Comparison of ENCODE assay signal across 8 mouse cellular contexts in genomic region chrX:6778250-6778637, GRCm38 (mm10). TPM values are rescaled to one million over a fixed set of nuclear protein-coding genes. Genes with fewer than 3 reads are reported as not detected.
DNase-seq lines count a peak whose midpoint lies in the region; ATAC-seq and TF ChIP-seq lines count a peak whose summit lies in the region.

No protein-coding gene starts in this region.

- WGBS in forebrain, embryonic 11.5 days, result 26% methylated on average over 19 of the region's 24 CpGs
- 0% methylated on average over 24 of the region's 24 CpGs for WGBS in kidney, adult 2 months
- 18% methylated on average over 20 of the region's 24 CpGs for WGBS in lung, embryonic 16.5 days
- 15% methylated on average over 21 of the region's 24 CpGs for WGBS in stomach, embryonic 16.5 days

- peak overlapping the region; percentile 64 for H3K4me3 ChIP-seq in gastrocnemius, adult 2 months
- peak overlapping the region; percentile 21 for H3K4me3 ChIP-seq in forebrain, embryonic 11.5 days (ENCODE audit: low read depth, low read length)
- peak overlapping the region; percentile 16; the same call in 1 of the 2 replicates for H3K4me3 ChIP-seq in kidney, adult 2 months (ENCODE audit: insufficient read depth, low read depth, low read length)
- peak overlapping the region; percentile 44 for H3K4me3 ChIP-seq in lung, embryonic 16.5 days (ENCODE audit: low read length)
- H3K4me3 ChIP-seq in stomach, embryonic 16.5 days (replicated peaks; ENCODE audit: low read length), result peak overlapping the region; percentile 35

- H3K27ac ChIP-seq in gastrocnemius, adult 2 months, result no peak overlapping the region
- H3K27ac ChIP-seq in forebrain, embryonic 11.5 days (ENCODE audit: low read depth, low read length), result no peak overlapping the region
- no peak overlapping the region for H3K27ac ChIP-seq in kidney, adult 2 months (ENCODE audit: insufficient read depth, low read depth, low read length)
- no peak overlapping the region for H3K27ac ChIP-seq in lung, embryonic 16.5 days (ENCODE audit: low read length)
- H3K27ac ChIP-seq in stomach, embryonic 16.5 days (ENCODE audit: low read length), result no peak overlapping the region

- peak overlapping the region; percentile 58 for H3K4me2 ChIP-seq in forebrain, embryonic 11.5 days (ENCODE audit: low read depth, low read length, severe bottlenecking)
- H3K4me2 ChIP-seq in lung, embryonic 16.5 days (ENCODE audit: low read depth, low read length), result peak overlapping the region; percentile 61
- peak overlapping the region; percentile 56 for H3K4me2 ChIP-seq in stomach, embryonic 16.5 days (ENCODE audit: low read depth, low read length)

- TF ChIP-seq POLR2A in kidney, adult 2 months (IDR thresholded peaks at IDR 0.05; ENCODE audit: low read depth, low read length), result no peak

- no peak for TF ChIP-seq CTCF in gastrocnemius, adult 2 months (IDR thresholded peaks at IDR 0.05)
- no peak for TF ChIP-seq CTCF in kidney, adult 2 months (conservative IDR thresholded peaks at IDR 0.05; ENCODE audit: insufficient read depth, insufficient read length, low read depth, low read length)

- no peaks in the 10 kb centered on the region for H3K9me3 ChIP-seq in forebrain, embryonic 11.5 days (ENCODE audit: control insufficient read depth, low read length)
- no peaks in the 10 kb centered on the region for H3K9me3 ChIP-seq in lung, embryonic 16.5 days (ENCODE audit: control insufficient read depth, low read length)
- H3K9me3 ChIP-seq in stomach, embryonic 16.5 days (replicated peaks; ENCODE audit: control insufficient read depth, low read length), result no peaks in the 10 kb centered on the region

- DNase-seq in gastrocnemius, adult 2 months, result no peak
- no peak for DNase-seq in gastrocnemius, adult 18-20 months (ENCODE audit: low spot score)
- DNase-seq in WW6 (ENCODE audit: low read depth, low spot score) (peak; percentile 20), adipocyte (ENCODE audit: low spot score) (no peak)
- peak; percentile 72 for DNase-seq in forebrain, embryonic 11.5 days (ENCODE audit: low spot score)
- peak; percentile 7 for DNase-seq in kidney, adult 2 months

- peak; percentile 86 for ATAC-seq in forebrain, embryonic 11.5 days (replicated peaks; ENCODE audit: low FRiP score)
- ATAC-seq in lung, embryonic 16.5 days (ENCODE audit: low read depth), result peak; percentile 83
- ATAC-seq in stomach, embryonic 16.5 days (ENCODE audit: insufficient read depth, low FRiP score), result peak; percentile 73; the same call in 1 of the 2 replicates

- H3K4me1 ChIP-seq in forebrain, embryonic 11.5 days (replicated peaks; ENCODE audit: control insufficient read depth, insufficient read depth, low read length), result no peaks in the 10 kb centered on the region
- H3K4me1 ChIP-seq in kidney, adult 2 months (ENCODE audit: control insufficient read depth, insufficient read depth, low read length), result no peaks in the 10 kb centered on the region
- H3K4me1 ChIP-seq in lung, embryonic 16.5 days (replicated peaks; ENCODE audit: control insufficient read depth, insufficient read depth, low read length), result no peaks in the 10 kb centered on the region
- no peaks in the 10 kb centered on the region for H3K4me1 ChIP-seq in stomach, embryonic 16.5 days (ENCODE audit: control insufficient read depth, insufficient read depth, low read length)

- no peak overlapping the region for H3K9ac ChIP-seq in forebrain, embryonic 11.5 days (ENCODE audit: low read length)
- H3K9ac ChIP-seq in lung, embryonic 16.5 days (ENCODE audit: low read length), result no peak overlapping the region
- H3K9ac ChIP-seq in stomach, embryonic 16.5 days (ENCODE audit: low read length), result no peak overlapping the region

- H3K27me3 ChIP-seq in forebrain, embryonic 11.5 days (ENCODE audit: control insufficient read depth, insufficient read depth, low read length), result peaks cover 6% of the 10 kb centered on the region
- H3K27me3 ChIP-seq in kidney, adult 2 months (replicated peaks; ENCODE audit: control insufficient read depth, insufficient read depth, low read length), result no peaks in the 10 kb centered on the region
- H3K27me3 ChIP-seq in lung, embryonic 16.5 days (ENCODE audit: control insufficient read depth, insufficient read depth, low read depth, low read length), result peaks cover 4% of the 10 kb centered on the region; the same call in 1 of the 2 replicates
- peaks cover 12% of the 10 kb centered on the region for H3K27me3 ChIP-seq in stomach, embryonic 16.5 days (ENCODE audit: control insufficient read depth, insufficient read depth, low read length)

- no peaks in the 10 kb centered on the region for H3K36me3 ChIP-seq in forebrain, embryonic 11.5 days (ENCODE audit: control insufficient read depth, insufficient read depth, low read length)
- no peaks in the 10 kb centered on the region for H3K36me3 ChIP-seq in kidney, adult 2 months (ENCODE audit: control insufficient read depth, insufficient read depth, low read length)
- no peaks in the 10 kb centered on the region for H3K36me3 ChIP-seq in lung, embryonic 16.5 days (ENCODE audit: control insufficient read depth, insufficient read depth, low read length)
- no peaks in the 10 kb centered on the region for H3K36me3 ChIP-seq in stomach, embryonic 16.5 days (ENCODE audit: control insufficient read depth, insufficient read depth, low read length)

- intact Hi-C loops in gastrocnemius, adult 2 months (cut with DNase I), result no loop called here

RNA-seq across cellular contexts. Expression of gene Dgkk, which starts 0.9 kb away (rescaled TPM):
- total RNA-seq in gastrocnemius, adult 2 months (2021), result not detected
- under 1 TPM in 1 of 2 experiments, not detected in 1; 0.02 TPM for total RNA-seq in gastrocnemius, adult 18-20 months (2021)
- polyA plus RNA-seq in forebrain, embryonic 11.5 days (2014; fragmentation: Nextera tagmentation; extraction: Ambion mirVana), result 0.75 TPM in 2 replicates
- polyA plus RNA-seq in kidney, adult 2 months (2012; rRNA removed), result not detected in 2 replicates
- 0.30 and 0.44 TPM in 2 replicates for polyA plus RNA-seq in lung, embryonic 16.5 days (2015; fragmentation: Nextera tagmentation; extraction: Ambion mirVana)
- polyA plus RNA-seq in stomach, embryonic 16.5 days (2015; fragmentation: Nextera tagmentation; extraction: Ambion mirVana), result 0.05 and 0.06 TPM in 2 replicates

Comparison
In these comparisons a context has a peak if more than half of its experiments do, and no peak if none do; other contexts are left out.
1. DNase-seq: peak in WW6 (single experiment), forebrain, embryonic 11.5 days (single experiment) and kidney, adult 2 months (single experiment); none in gastrocnemius, adult 2 months (single experiment), gastrocnemius, adult 18-20 months (single experiment) and adipocyte (single experiment).
2. Peak in every context shown above with its lines, with median percentiles within 50 percentile points of each other: H3K4me3 ChIP-seq, ATAC-seq and H3K4me2 ChIP-seq.